Mouse (Mus musculus) brain, embryonic 14.5 days (tissue): Measurements from ENCODE around the gene Gm13691.

Source experiments
- CTCF ChIP-seq: fragments of 200-500 bp; IDR thresholded peaks from 2 replicates; pipeline ENCODE4 v1.5.1; 2012; ENCODE audit warnings: inconsistent platforms, mild to moderate bottlenecking, moderate library complexity, borderline replicate concordance; ENCODE audit not compliant: insufficient read depth, insufficient read length; ENCODE audit errors: extremely low read depth
- POLR2A ChIP-seq: fragments of 200-500 bp; IDR thresholded peaks from 2 replicates; pipeline ENCODE4 v1.6.1; 2012; ENCODE audit warnings: mild to moderate bottlenecking, inconsistent platforms, borderline replicate concordance; ENCODE audit not compliant: poor library complexity, insufficient read depth, insufficient read length, severe bottlenecking; ENCODE audit errors: extremely low read depth

GRCm38 (mm10) chr2:84019519-84020305 is 29.4 kb downstream of the Gm13691 start:
- no peak for TF ChIP-seq CTCF
- TF ChIP-seq POLR2A = no peak
